Mouse (Mus musculus) CH12.LX (cell line): ENCODE data around the gene Mpst. TPM values are rescaled to one million over a fixed set of nuclear protein-coding genes. Genes with fewer than 3 reads are reported as not detected.

Source experiments
- DNase-seq: peaks from one replicate; pipeline ENCODE4 v3.0.0-alpha.2; 2013; ENCODE audit errors: extremely low read depth
- H3K27ac ChIP-seq: 2 replicates; pipeline ENCODE4 v1.5.1; 2012; ENCODE audit warnings: low read depth, mild to moderate bottlenecking, control low read depth, moderate library complexity; ENCODE audit not compliant: insufficient read depth
- H3K27me3 ChIP-seq: replicated peaks from 2 replicates; pipeline ENCODE3; 2012; ENCODE audit warnings: inconsistent platforms
- H3K36me3 ChIP-seq, 2 experiments: replicated peaks in 1 of 2; 2 replicates each; pipeline versions ENCODE3 to v1.6.1; 2012; ENCODE audit warnings: inconsistent platforms in 1 of 2, low read length in 1 of 2, mild to moderate bottlenecking in 1 of 2, mixed read lengths in 1 of 2, moderate library complexity in 1 of 2; ENCODE audit not compliant: control insufficient read depth in 1 of 2, insufficient read depth in 1 of 2
- H3K4me1 ChIP-seq, 2 experiments: 2 replicates each; pipeline ENCODE4 v1.6.1; 2012; ENCODE audit warnings: inconsistent platforms in 1 of 2, moderate library complexity in 1 of 2; ENCODE audit not compliant: insufficient read depth in 2 of 2, control insufficient read depth in 1 of 2
- H3K4me2 ChIP-seq: 2 replicates; pipeline ENCODE4 v1.6.1; 2012; ENCODE audit warnings: low read depth, mild to moderate bottlenecking, control low read depth; ENCODE audit not compliant: poor library complexity, insufficient read depth, severe bottlenecking
- H3K4me3 ChIP-seq, 3 experiments: fragments of 150-350 bp in 1 of 3; sonication (generic) in 1 of 3; replicated peaks in 1 of 3; 2 replicates each; pipeline versions ENCODE3 to v1.5.1; 2011 to 2012; ENCODE audit warnings: low read depth in 2 of 3, low read length in 2 of 3, mild to moderate bottlenecking in 2 of 3, moderate library complexity in 2 of 3, control low read depth in 1 of 3, improper control_type of control experiment in 1 of 3, inconsistent platforms in 1 of 3, mixed read lengths in 1 of 3; ENCODE audit not compliant: poor library complexity in 1 of 3
- H3K79me2 ChIP-seq: replicated peaks from 2 replicates; pipeline ENCODE4 v1.6.1; 2012; ENCODE audit warnings: mild to moderate bottlenecking, moderate library complexity; ENCODE audit not compliant: control insufficient read depth, poor library complexity, insufficient read depth, severe bottlenecking; ENCODE audit errors: extremely low read depth
- H3K9ac ChIP-seq: 2 replicates; pipeline ENCODE4 v1.6.1; 2012; ENCODE audit warnings: low read depth, mild to moderate bottlenecking, control low read depth, moderate library complexity; ENCODE audit not compliant: insufficient read depth
- H3K9me3 ChIP-seq: replicated peaks from 2 replicates; pipeline ENCODE3; 2012; ENCODE audit warnings: low read length, inconsistent platforms, mixed read lengths
- CHD1 ChIP-seq: IDR thresholded peaks from 2 replicates; pipeline ENCODE4 v1.6.1; 2012; ENCODE audit warnings: low read depth, low read length, improper control_type of control experiment, inconsistent platforms
- CHD2 ChIP-seq: IDR thresholded peaks from 2 replicates; pipeline ENCODE4 v1.6.1; 2011; ENCODE audit warnings: low read length, improper control_type of control experiment
- EP300 ChIP-seq: IDR thresholded peaks from 2 replicates; pipeline ENCODE4 v1.6.1; 2011; ENCODE audit warnings: low read length, improper control_type of control experiment
- ETS1 ChIP-seq: conservative IDR thresholded peaks from 2 replicates; pipeline ENCODE4 v1.6.1; 2012; ENCODE audit warnings: low read depth, mild to moderate bottlenecking, inconsistent platforms, low read length, improper control_type of control experiment, moderate library complexity
- KAT2A ChIP-seq: IDR thresholded peaks from 2 replicates; pipeline ENCODE4 v1.6.1; 2012; ENCODE audit warnings: low read length, improper control_type of control experiment, inconsistent platforms; ENCODE audit not compliant: insufficient replicate concordance
- MAFK ChIP-seq: IDR thresholded peaks from 2 replicates; pipeline ENCODE4 v1.6.1; 2011; ENCODE audit warnings: low read length, improper control_type of control experiment; ENCODE audit not compliant: insufficient replicate concordance
- MXI1 ChIP-seq: IDR thresholded peaks from 2 replicates; pipeline ENCODE4 v1.6.1; 2011; ENCODE audit warnings: mild to moderate bottlenecking, low read depth, low read length, improper control_type of control experiment
- MYC ChIP-seq: IDR thresholded peaks from 2 replicates; pipeline ENCODE4 v1.6.1; 2011; ENCODE audit warnings: low read depth, mild to moderate bottlenecking, improper control_type of control experiment, low read length
- NELFE ChIP-seq: IDR thresholded peaks from 2 replicates; pipeline ENCODE4 v1.6.1; 2011; ENCODE audit warnings: low read depth, low read length, improper control_type of control experiment
- RAD21 ChIP-seq: IDR thresholded peaks from 2 replicates; pipeline ENCODE4 v1.6.1; 2011; ENCODE audit warnings: low read depth, mild to moderate bottlenecking, low read length, improper control_type of control experiment, moderate library complexity
- RCOR1 ChIP-seq: conservative IDR thresholded peaks from 2 replicates; pipeline ENCODE4 v1.6.1; 2012; ENCODE audit warnings: low read depth, mild to moderate bottlenecking, inconsistent platforms, low read length, improper control_type of control experiment
- SMC3 ChIP-seq: IDR thresholded peaks from 2 replicates; pipeline ENCODE4 v1.6.1; 2011; ENCODE audit warnings: low read depth, low read length, improper control_type of control experiment
- TCF12 ChIP-seq: IDR thresholded peaks from 2 replicates; pipeline ENCODE4 v1.6.1; 2014; ENCODE audit warnings: low read depth, mild to moderate bottlenecking, inconsistent platforms, low read length, improper control_type of control experiment
- UBTF ChIP-seq: IDR thresholded peaks from 2 replicates; pipeline ENCODE4 v1.6.1; 2012; ENCODE audit warnings: low read depth, mild to moderate bottlenecking, inconsistent platforms, low read length, improper control_type of control experiment, moderate library complexity
- USF2 ChIP-seq: conservative IDR thresholded peaks from 2 replicates; pipeline ENCODE4 v1.6.1; 2011; ENCODE audit warnings: low read depth, low read length, improper control_type of control experiment
- ZNF384 ChIP-seq: IDR thresholded peaks from 2 replicates; pipeline ENCODE4 v1.6.1; 2012; ENCODE audit warnings: low read depth, low read length, improper control_type of control experiment, inconsistent platforms
- dilution Hi-C: fragments of 300-500 bp; cut with MboI; formaldehyde crosslinking; loops from 2 replicates; pipeline ENCODE4 v1.14.3; 2020; ENCODE audit warnings: low sequenced_read_pairs; ENCODE audit not compliant: extremely low pct_unique_long_range_greater_than_20kb, extremely low pct_ligation_motif_present
- in situ Hi-C: fragments of 300-500 bp; cut with MboI; formaldehyde crosslinking; loops from 3 replicates; pipeline ENCODE4 v1.14.3; 2019; ENCODE audit warnings: low sequenced_read_pairs, low pct_ligation_motif_present, low pct_unique_long_range_greater_than_20kb, mixed read lengths
- polyA plus RNA-seq: library from polyadenylated mRNA; unstranded; fragments of >175 nt; gene quantifications from 2 replicates; pipeline ENCODE4 v1.2.1, GENCODE M21; 2012; ENCODE audit warnings: low read depth; ENCODE audit not compliant: insufficient read length
- total RNA-seq, 2 experiments: library from RNA; depleted of rRNA; stranded (reverse); fragments of 300-350 nt in 1 of 2; fragments of >200 nt in 1 of 2; gene quantifications; 2 replicates each; pipeline ENCODE4 v1.2.3; 2012 to 2014

Mpst gene
- total and polyA plus RNA-seq, 3 experiments: 24.4 to 46.3 (median 27.0) TPM

DNA sequence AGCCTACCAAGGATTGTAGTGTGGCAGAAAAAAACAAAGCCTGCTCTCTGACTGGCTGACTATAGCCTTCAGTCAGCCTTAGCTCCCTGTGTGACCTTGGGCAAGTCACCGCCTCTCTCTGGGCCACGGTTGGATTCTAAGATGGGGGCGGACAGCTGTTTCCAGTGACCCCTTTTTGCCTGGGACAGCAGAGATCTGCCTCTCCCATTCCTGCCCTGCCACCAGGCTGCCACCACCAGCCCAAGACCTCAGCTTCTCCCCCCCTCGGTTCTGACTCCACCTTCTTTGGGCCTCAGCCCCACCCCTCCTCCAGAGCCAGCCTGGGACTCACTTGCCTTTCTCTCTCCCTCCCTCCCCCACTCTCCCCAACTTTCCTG, 31.8 kb downstream of the Mpst start:
- no peak overlapping the region for H3K9ac ChIP-seq
- H3K4me2 ChIP-seq: no peak overlapping the region
- dilution Hi-C loops: no loop called here
- TF ChIP-seq MXI1: no peak
- no peak for TF ChIP-seq RAD21
- no peak for TF ChIP-seq TCF12
- no peak for TF ChIP-seq NELFE
- no peak for TF ChIP-seq EP300
- TF ChIP-seq, all 38 proteins: peak for 0
- H3K9me3 ChIP-seq: no peaks in the 10 kb centered on the region
- H3K4me1 ChIP-seq: peaks cover 19 to 38% of the 10 kb centered on the region in 2 experiments
- no peak for DNase-seq
- no peaks in the 10 kb centered on the region for H3K79me2 ChIP-seq
- H3K27me3 ChIP-seq: peaks cover 59% of the 10 kb centered on the region
- H3K4me3 ChIP-seq: no peak overlapping the region
- in situ Hi-C loops: loop anchor here (25.0 kb wide), 1 partner anchor 299 kb away; no protein-coding TSS in a partner anchor
- no peak overlapping the region for H3K27ac ChIP-seq
- no peaks in the 10 kb centered on the region for H3K36me3 ChIP-seq

GRCm38 (mm10) chr15:78438505-78438904, 32.3 kb downstream of the Mpst start:
- peaks cover 19 to 35% of the 10 kb centered on the region in 2 experiments for H3K4me1 ChIP-seq
- H3K9me3 ChIP-seq: no peaks in the 10 kb centered on the region
- in situ Hi-C loops: loop anchor here (25.0 kb wide), 1 partner anchor 299 kb away; no protein-coding TSS in a partner anchor
- no peak overlapping the region for H3K27ac ChIP-seq
- H3K27me3 ChIP-seq: peaks cover 59% of the 10 kb centered on the region
- H3K9ac ChIP-seq: no peak overlapping the region
- H3K4me2 ChIP-seq: no peak overlapping the region
- dilution Hi-C loops: no loop called here
- no peak overlapping the region for H3K4me3 ChIP-seq
- no peaks in the 10 kb centered on the region for H3K36me3 ChIP-seq
- DNase-seq: no peak
- H3K79me2 ChIP-seq: no peaks in the 10 kb centered on the region
- TF ChIP-seq MAFK (no peak), ETS1 (no peak), RCOR1 (no peak), EP300 (no peak), CHD1 (no peak), USF2 (no peak), CHD2 (no peak), MYC (no peak), ZNF384 (no peak), SMC3 (no peak), MXI1 (no peak), UBTF (no peak), KAT2A (no peak), RAD21 (no peak)
